Mouse (Mus musculus): ENCODE results near the gene Atxn3. TPM values are rescaled to one million over a fixed set of nuclear protein-coding genes. Genes with fewer than 3 reads are reported as not detected.

Atxn3 gene
- total and polyA plus RNA-seq, 2 experiments from 2014 or later, result 8.0 to 12.4 TPM

- WGBS, result 41% methylated on average over 1 of the region's 1 CpGs
- DNase-seq (ENCODE audit: low spot score) (peak; percentile 79), ATAC-seq (ENCODE audit: low FRiP score) (no peak; the same call in 1 of the 2 replicates)
- Histone ChIP-seq H3K4me2 (ENCODE audit: low read depth, low read length, poor library complexity, severe bottlenecking) (no peak overlapping the region), H3K4me3 (ENCODE audit: low read depth, low read length) (no peak overlapping the region), H3K36me3 (ENCODE audit: insufficient read depth, low read length) (peaks cover 19% of the 10 kb centered on the region; the same call in 1 of the 2 replicates), H3K9ac (replicated peaks; ENCODE audit: low read length, poor library complexity, severe bottlenecking) (no peak overlapping the region), H3K27ac (ENCODE audit: low read depth, low read length) (no peak overlapping the region), H3K27me3 (ENCODE audit: insufficient read depth, low read length) (no peaks in the 10 kb centered on the region), H3K4me1 (ENCODE audit: insufficient read depth, low read length) (no peaks in the 10 kb centered on the region), H3K9me3 (ENCODE audit: low read length) (no peaks in the 10 kb centered on the region)
- TF ChIP-seq CTCF (IDR thresholded peaks at IDR 0.05), result peak; percentile 76
Observed at GRCm38 (mm10) chr12:101875107-101875506, 82.9 kb downstream of the Atxn3 start.

Other genes with a start within 250 kb of the Atxn3 start
- 0.55 and 0.94 TPM in 2 replicates for gene Tc2n, start 239.7 kb downstream of the Atxn3 start, total RNA-seq (2014; rRNA removed)
- 0.36 and 0.60 TPM in 2 replicates for gene Tc2n, start 239.7 kb downstream of the Atxn3 start, polyA plus RNA-seq (2015; fragmentation: Nextera tagmentation; extraction: Ambion mirVana)
- gene Fbln5, start 139.2 kb downstream of the Atxn3 start, total RNA-seq (2014; rRNA removed), result 10.7 and 11.0 TPM in 2 replicates
- gene Fbln5, start 139.2 kb downstream of the Atxn3 start, polyA plus RNA-seq (2015; fragmentation: Nextera tagmentation; extraction: Ambion mirVana), result 16.7 and 19.8 TPM in 2 replicates
- gene Trip11, start 45.0 kb downstream of the Atxn3 start, total RNA-seq (2014; rRNA removed), result 21.5 and 24.8 TPM in 2 replicates
- 21.4 and 26.3 TPM in 2 replicates for gene Trip11, start 45.0 kb downstream of the Atxn3 start, polyA plus RNA-seq (2015; fragmentation: Nextera tagmentation; extraction: Ambion mirVana)
- 28.0 and 28.5 TPM in 2 replicates for gene Cpsf2, start 17.7 kb upstream of the Atxn3 start, total RNA-seq (2014; rRNA removed)
- gene Cpsf2, start 17.7 kb upstream of the Atxn3 start, polyA plus RNA-seq (2015; fragmentation: Nextera tagmentation; extraction: Ambion mirVana), result 25.2 and 25.5 TPM in 2 replicates
- gene Slc24a4, start 170.5 kb upstream of the Atxn3 start, total RNA-seq (2014; rRNA removed), result 5.0 and 5.3 TPM in 2 replicates
- gene Slc24a4, start 170.5 kb upstream of the Atxn3 start, polyA plus RNA-seq (2015; fragmentation: Nextera tagmentation; extraction: Ambion mirVana), result 2.4 and 2.6 TPM in 2 replicates

Measured in midbrain, postnatal 0 days (tissue).